Mouse (Mus musculus): ENCODE data around the gene Meis1.

- TF ChIP-seq CTCF (conservative IDR thresholded peaks at IDR 0.05 in 1 of 2, IDR thresholded peaks at IDR 0.05 in 1 of 2; ENCODE audit: low read depth in 2 of 2, low read length in 2 of 2) (no peak), POLR2A (IDR thresholded peaks at IDR 0.05; ENCODE audit: low read depth, low read length) (no peak), HCFC1 (IDR thresholded peaks at IDR 0.05; ENCODE audit: low read depth, low read length) (no peak), KAT2A (IDR thresholded peaks at IDR 0.05; ENCODE audit: insufficient replicate concordance, low read length) (no peak), TBP (conservative IDR thresholded peaks at IDR 0.05; ENCODE audit: low read depth, low read length) (no peak), ETS1 (conservative IDR thresholded peaks at IDR 0.05; ENCODE audit: low read depth, low read length) (no peak), ZKSCAN1 (IDR thresholded peaks at IDR 0.05; ENCODE audit: borderline replicate concordance, low read depth, low read length) (no peak), UBTF (IDR thresholded peaks at IDR 0.05; ENCODE audit: low read depth, low read length) (no peak), POLR2AphosphoS2 (IDR thresholded peaks at IDR 0.05; ENCODE audit: low read depth, low read length) (no peak), EP300 (IDR thresholded peaks at IDR 0.05; ENCODE audit: low read length) (no peak), CHD1 (IDR thresholded peaks at IDR 0.05; ENCODE audit: low read depth, low read length) (no peak), USF1 (IDR thresholded peaks at IDR 0.05; ENCODE audit: low read depth, low read length) (no peak)
These were observed 22.0 kb downstream of the Meis1 start for GRCm38 (mm10) chr11:18996767-18997166.
